Mouse (Mus musculus) kidney, embryonic 16.5 days (tissue): ENCODE results near the gene Fhl2. TPM values are rescaled to one million over a fixed set of nuclear protein-coding genes. Genes with fewer than 3 reads are reported as not detected.

Experiments used
- ATAC-seq: fragments of 200-750 bp; cut with Nextera tagmentation; 2 replicates; pipeline ENCODE4 v1.8.0; 2017; ENCODE audit warnings: moderate TSS enrichment; ENCODE audit not compliant: low FRiP score, low TSS enrichment
- H3K27ac ChIP-seq: fragments of 300-500 bp; sonication (generic); 2 replicates; pipeline ENCODE4 v1.5.1; 2014; ENCODE audit warnings: low read length
- H3K27me3 ChIP-seq: fragments of 300-500 bp; sonication (generic); 2 replicates; pipeline ENCODE4 v1.6.1; 2014; ENCODE audit warnings: low read length, control low read depth, mixed read lengths; ENCODE audit not compliant: insufficient read depth
- H3K36me3 ChIP-seq: fragments of 300-500 bp; sonication (generic); 2 replicates; pipeline ENCODE4 v1.6.1; 2014; ENCODE audit warnings: low read length, control low read depth, mixed read lengths; ENCODE audit not compliant: insufficient read depth
- H3K4me1 ChIP-seq: fragments of 300-500 bp; sonication (generic); 2 replicates; pipeline ENCODE4 v1.6.1; 2014; ENCODE audit warnings: low read length, control low read depth, mixed read lengths; ENCODE audit not compliant: insufficient read depth
- H3K4me2 ChIP-seq: fragments of 300-500 bp; sonication (generic); replicated peaks from 2 replicates; pipeline ENCODE4 v1.6.1; 2014; ENCODE audit warnings: low read depth, low read length
- H3K4me3 ChIP-seq: fragments of 300-500 bp; sonication (generic); 2 replicates; pipeline ENCODE4 v1.5.1; 2014; ENCODE audit warnings: mild to moderate bottlenecking, low read length
- H3K9ac ChIP-seq: fragments of 300-500 bp; sonication (generic); replicated peaks from 2 replicates; pipeline ENCODE4 v1.6.1; 2014; ENCODE audit warnings: low read length
- H3K9me3 ChIP-seq: fragments of 300-500 bp; sonication (generic); 2 replicates; pipeline ENCODE4 v1.6.1; 2016; ENCODE audit warnings: low read length, control low read depth
- WGBS: fragments of 180-500 bp; shearing (Covaris S2); extraction: QIAGEN DNeasy Blood & Tissue Kit; methylation state at CpG from one replicate; pipeline ENCODE4 v1.1.7; 2014; 5-methylcytosine and 5-hydroxymethylcytosine counted together
- polyA plus RNA-seq: library from polyadenylated mRNA; unstranded; fragments of >200 nt; fragmentation: Nextera tagmentation; extraction: Ambion mirVana; gene quantifications from 2 replicates; pipeline ENCODE4 v1.2.1, GENCODE M21; 2015

The Fhl2 gene
- polyA plus RNA-seq, 1 experiment from 2014 or later, result 104 TPM

DNA sequence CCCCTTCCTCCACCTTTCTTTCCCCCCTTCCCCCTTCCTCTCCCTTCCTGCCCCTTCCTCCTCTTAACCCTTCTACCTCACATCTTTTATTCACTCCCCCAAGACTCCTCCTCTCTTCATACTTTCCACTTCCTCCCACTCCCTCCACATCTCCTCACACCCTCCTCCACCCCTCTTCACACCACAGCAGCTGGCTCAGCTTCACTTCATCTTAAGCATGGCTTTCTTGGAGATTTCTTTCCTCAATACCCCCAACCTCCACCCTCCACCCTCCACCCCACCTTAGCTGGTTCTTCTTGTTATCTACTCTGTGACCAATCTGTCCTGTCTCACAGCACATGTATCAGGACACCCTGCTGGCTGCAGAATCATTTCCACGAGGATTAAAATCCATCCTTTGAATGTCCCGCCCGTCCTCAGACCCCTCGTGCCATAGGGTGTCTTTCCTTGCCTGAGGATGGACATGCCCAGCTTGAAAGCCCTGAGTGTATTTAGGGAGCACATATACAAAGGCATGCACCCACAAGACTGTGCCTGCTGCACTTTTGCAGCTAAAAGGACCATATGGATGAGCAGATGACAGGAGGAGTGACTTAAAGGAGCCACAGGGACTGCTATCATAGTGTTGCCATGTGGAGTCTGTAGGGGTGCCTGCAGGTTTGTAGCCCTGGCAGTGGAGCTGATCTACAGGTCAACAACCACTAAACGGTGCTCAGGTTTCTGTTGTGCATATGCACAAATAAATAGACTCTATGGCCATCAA, 66.4 kb downstream of the Fhl2 start:
- 79% methylated on average over 5 of the region's 5 CpGs for WGBS
- Histone ChIP-seq H3K27ac (no peak overlapping the region), H3K9me3 (no peaks in the 10 kb centered on the region), H3K4me2 (no peak overlapping the region), H3K36me3 (peaks cover 32% of the 10 kb centered on the region), H3K4me3 (no peak overlapping the region), H3K4me1 (no peaks in the 10 kb centered on the region), H3K27me3 (no peaks in the 10 kb centered on the region), H3K9ac (no peak overlapping the region)
- no peak for ATAC-seq

DNA sequence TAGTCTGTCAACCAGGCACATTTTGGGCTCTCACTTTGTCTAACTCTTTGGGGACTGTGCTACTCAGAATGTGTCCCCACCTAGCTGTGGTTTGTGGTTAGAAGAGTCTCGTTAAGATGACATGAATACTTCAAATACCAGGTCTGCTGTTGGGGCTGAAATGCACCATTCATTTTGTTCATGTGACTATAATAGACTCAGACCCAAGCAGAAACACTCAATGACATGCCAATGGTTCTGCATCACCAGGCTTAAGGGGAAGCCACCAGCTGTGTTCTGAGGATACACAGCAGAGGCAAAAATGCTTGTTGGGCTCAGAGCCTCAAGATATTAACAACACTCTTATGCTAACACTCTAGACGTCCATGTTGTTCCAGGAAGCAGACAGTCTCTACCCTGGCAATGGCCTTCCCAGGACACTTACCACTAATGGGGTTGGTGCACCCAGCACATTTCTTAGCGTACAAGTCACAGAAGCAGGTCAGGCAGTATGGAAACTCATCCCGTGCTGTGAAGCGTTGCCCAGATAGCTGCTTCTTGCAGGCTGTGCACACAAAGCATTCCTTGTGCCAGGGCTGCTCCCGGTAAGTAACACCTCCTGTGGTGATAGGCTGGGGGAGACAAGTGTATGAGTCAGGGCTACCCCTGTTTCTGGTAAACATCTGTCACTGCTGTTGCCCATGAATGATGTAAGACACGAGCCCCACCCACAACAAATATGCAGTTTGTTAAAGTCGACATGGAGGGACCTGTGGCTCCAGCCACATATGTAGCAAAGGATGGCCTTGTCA, 68.8 kb downstream of the Fhl2 start:
- Histone ChIP-seq H3K27ac (no peak overlapping the region), H3K4me3 (no peak overlapping the region), H3K9me3 (no peaks in the 10 kb centered on the region), H3K9ac (no peak overlapping the region), H3K4me2 (no peak overlapping the region), H3K4me1 (no peaks in the 10 kb centered on the region), H3K36me3 (peaks cover 47% of the 10 kb centered on the region), H3K27me3 (no peaks in the 10 kb centered on the region)
- WGBS, result 78% methylated on average over 8 of the region's 8 CpGs
- no peak for ATAC-seq

DNA sequence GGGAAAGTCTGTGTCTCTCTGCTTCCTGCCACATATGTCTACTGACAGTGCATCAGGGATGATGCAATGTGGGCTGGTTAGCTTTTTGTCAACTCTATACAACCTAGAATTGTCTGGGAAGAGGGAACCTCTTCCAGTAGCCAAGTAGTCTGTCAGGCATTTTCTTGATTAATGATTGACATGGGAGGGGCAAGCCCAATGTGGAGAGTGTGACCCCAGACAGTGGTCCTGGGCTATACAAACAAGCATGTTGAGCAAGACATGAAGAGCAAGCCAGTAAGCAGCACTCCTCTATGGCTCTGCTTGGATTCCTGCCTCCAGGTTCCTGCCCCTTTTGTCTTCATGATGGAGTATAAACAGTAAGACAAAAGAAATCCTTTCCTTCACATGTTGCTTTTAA, 69.6 kb downstream of the Fhl2 start:
- Histone ChIP-seq H3K9me3 (no peaks in the 10 kb centered on the region), H3K27ac (no peak overlapping the region), H3K4me1 (no peaks in the 10 kb centered on the region), H3K9ac (no peak overlapping the region), H3K4me2 (no peak overlapping the region), H3K27me3 (no peaks in the 10 kb centered on the region), H3K4me3 (no peak overlapping the region), H3K36me3 (peaks cover 54% of the 10 kb centered on the region)
- ATAC-seq, result no peak

DNA sequence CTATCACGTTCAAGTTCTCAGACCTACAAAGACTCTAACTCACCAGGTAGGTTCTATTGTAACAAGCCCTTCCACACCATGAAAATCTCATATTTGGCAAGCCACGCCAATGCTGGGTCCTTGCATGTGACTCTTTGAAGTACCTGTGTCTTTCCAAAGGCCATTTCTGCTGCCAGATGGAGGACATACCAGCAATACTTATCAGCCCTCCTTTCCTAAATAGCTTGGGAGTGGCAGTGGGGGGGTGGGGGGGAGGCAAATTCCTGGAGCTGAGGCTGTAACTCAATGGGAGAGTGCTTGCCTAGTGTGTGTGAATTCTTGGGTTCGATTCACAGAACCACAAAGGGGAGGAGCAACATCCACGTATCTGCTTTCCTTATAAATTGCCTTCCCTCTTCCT, 72.1 kb downstream of the Fhl2 start:
- H3K9ac ChIP-seq, result no peak overlapping the region
- H3K9me3 ChIP-seq, result no peaks in the 10 kb centered on the region
- H3K4me3 ChIP-seq, result no peak overlapping the region
- 76% methylated on average over 4 of the region's 4 CpGs for WGBS
- no peak for ATAC-seq
- H3K4me1 ChIP-seq, result no peaks in the 10 kb centered on the region
- H3K27me3 ChIP-seq, result no peaks in the 10 kb centered on the region
- no peak overlapping the region for H3K27ac ChIP-seq
- H3K36me3 ChIP-seq, result peaks cover 63% of the 10 kb centered on the region
- no peak overlapping the region for H3K4me2 ChIP-seq

DNA sequence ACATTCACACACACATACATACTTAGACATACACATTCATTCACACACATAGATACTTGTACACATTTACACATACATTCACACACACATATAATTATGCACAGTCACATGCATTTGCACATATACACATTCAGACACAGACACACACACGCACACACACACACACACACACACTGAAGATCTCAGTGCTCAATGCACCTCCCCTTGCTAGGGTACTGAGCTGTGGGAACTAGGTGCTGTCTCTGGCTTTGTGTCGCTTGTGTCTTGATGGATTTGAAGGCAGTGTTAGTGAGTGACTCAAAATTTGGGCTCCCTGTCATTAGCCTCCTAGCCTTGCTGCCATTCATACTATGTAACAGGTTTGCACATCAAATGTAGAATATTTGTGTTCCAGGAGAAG, 74.2 kb downstream of the Fhl2 start:
- H3K9me3 ChIP-seq, result no peaks in the 10 kb centered on the region
- 93% methylated on average over 2 of the region's 2 CpGs for WGBS
- H3K4me2 ChIP-seq, result no peak overlapping the region
- H3K9ac ChIP-seq, result no peak overlapping the region
- ATAC-seq, result no peak
- no peak overlapping the region for H3K27ac ChIP-seq
- H3K4me3 ChIP-seq, result no peak overlapping the region
- H3K27me3 ChIP-seq, result no peaks in the 10 kb centered on the region
- H3K36me3 ChIP-seq, result peaks cover 63% of the 10 kb centered on the region
- no peaks in the 10 kb centered on the region for H3K4me1 ChIP-seq

DNA sequence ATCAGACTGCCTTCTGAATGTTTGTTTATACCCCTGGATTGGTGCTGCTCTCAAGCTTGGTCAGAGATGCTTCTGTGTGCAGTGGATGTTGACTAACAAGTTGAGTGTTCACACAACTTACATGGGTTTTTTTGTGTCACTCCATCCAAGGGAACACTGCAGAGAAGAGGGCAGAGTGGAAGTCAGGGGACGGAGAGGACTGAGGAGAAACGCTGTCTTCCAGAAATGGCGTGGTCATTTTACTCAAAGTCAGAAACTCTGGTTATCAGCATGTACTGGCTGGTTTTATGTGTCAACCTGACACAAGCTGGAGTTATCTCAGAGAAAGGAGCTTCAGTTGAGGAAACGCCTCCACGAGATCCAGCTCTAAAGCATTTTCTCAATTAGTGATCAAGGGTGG, 75.8 kb downstream of the Fhl2 start:
- WGBS, result 91% methylated on average over 5 of the region's 5 CpGs
- no peaks in the 10 kb centered on the region for H3K9me3 ChIP-seq
- no peaks in the 10 kb centered on the region for H3K4me1 ChIP-seq
- no peak overlapping the region for H3K4me2 ChIP-seq
- H3K4me3 ChIP-seq, result no peak overlapping the region
- H3K27ac ChIP-seq, result no peak overlapping the region
- no peak overlapping the region for H3K9ac ChIP-seq
- peaks cover 68% of the 10 kb centered on the region for H3K36me3 ChIP-seq
- H3K27me3 ChIP-seq, result no peaks in the 10 kb centered on the region
- ATAC-seq, result no peak

DNA sequence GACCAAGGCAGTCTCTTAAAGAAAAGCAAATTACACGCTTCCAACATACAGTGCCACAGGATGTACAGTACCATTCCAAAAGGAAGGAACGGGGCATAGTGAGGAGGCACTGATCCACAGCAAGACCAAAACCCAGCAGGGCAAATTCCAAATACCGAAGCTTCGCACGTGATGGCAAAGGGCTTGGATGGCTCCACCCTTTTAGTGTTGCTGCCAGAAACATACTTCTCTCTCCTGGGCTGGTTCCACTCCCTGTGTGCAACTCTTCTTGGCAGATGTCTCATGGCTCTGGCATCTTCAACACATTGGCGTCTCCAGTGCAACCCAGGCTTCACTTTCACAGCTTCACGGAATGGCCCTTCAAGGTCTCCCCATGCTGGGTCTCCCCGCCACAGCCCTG, 79.3 kb downstream of the Fhl2 start:
- no peaks in the 10 kb centered on the region for H3K9me3 ChIP-seq
- peaks cover 67% of the 10 kb centered on the region for H3K36me3 ChIP-seq
- H3K4me1 ChIP-seq, result no peaks in the 10 kb centered on the region
- no peak overlapping the region for H3K4me3 ChIP-seq
- H3K27ac ChIP-seq, result no peak overlapping the region
- no peak for ATAC-seq
- H3K9ac ChIP-seq, result no peak overlapping the region
- 93% methylated on average over 8 of the region's 8 CpGs for WGBS
- no peak overlapping the region for H3K4me2 ChIP-seq
- H3K27me3 ChIP-seq, result no peaks in the 10 kb centered on the region

DNA sequence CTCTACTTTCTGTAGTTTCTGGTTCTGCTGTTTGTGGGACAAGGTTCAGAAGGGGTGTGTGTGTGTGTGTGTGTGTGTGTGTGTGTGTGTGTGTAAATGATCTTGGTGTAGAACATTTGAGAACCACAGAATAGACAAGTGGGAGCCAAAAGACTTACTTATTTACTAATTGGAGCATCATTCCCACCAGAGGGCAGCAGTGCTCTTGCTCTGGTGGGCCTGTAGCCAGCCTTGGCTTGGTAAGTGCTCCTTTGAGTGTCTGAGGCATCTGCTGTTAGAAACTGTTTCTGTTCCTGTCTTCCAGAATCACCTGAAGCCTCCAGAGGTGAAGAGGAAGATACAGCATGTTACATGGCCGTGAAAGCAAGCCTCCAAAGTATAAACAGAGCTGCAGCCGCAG, 83.9 kb downstream of the Fhl2 start:
- H3K27ac ChIP-seq, result no peak overlapping the region
- no peaks in the 10 kb centered on the region for H3K27me3 ChIP-seq
- H3K4me2 ChIP-seq, result no peak overlapping the region
- ATAC-seq, result no peak
- whole genome bisulfite sequencing, result 89% methylated on average over 2 of the region's 2 CpGs
- H3K36me3 ChIP-seq, result peaks cover 65% of the 10 kb centered on the region
- no peaks in the 10 kb centered on the region for H3K4me1 ChIP-seq
- H3K4me3 ChIP-seq, result no peak overlapping the region
- H3K9me3 ChIP-seq, result no peaks in the 10 kb centered on the region
- no peak overlapping the region for H3K9ac ChIP-seq

DNA sequence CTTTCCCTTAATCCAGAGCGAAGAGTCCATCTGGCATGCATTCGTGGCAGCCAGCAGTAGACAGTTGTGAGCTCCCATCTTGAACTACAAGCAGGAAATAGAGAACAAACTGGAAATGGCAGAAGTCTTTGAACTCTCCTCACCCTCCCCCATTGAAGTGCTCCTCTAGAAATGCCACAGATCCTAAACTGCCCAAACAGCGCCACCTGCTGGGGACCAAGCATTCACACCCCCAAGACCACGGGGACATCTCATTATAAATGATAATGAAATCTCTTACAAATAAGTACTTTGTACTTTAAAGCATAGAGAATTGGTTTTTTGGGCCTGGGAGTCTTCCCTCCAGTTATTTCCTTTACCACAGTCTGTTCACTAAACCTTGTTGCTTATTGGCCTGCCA, 86.2 kb downstream of the Fhl2 start:
- ATAC-seq, result no peak
- WGBS, result 49% methylated on average over 4 of the region's 4 CpGs
- no peak overlapping the region for H3K9ac ChIP-seq
- H3K4me2 ChIP-seq, result no peak overlapping the region
- H3K4me3 ChIP-seq, result no peak overlapping the region
- no peaks in the 10 kb centered on the region for H3K4me1 ChIP-seq
- no peaks in the 10 kb centered on the region for H3K9me3 ChIP-seq
- no peak overlapping the region for H3K27ac ChIP-seq
- peaks cover 56% of the 10 kb centered on the region for H3K36me3 ChIP-seq
- no peaks in the 10 kb centered on the region for H3K27me3 ChIP-seq

DNA sequence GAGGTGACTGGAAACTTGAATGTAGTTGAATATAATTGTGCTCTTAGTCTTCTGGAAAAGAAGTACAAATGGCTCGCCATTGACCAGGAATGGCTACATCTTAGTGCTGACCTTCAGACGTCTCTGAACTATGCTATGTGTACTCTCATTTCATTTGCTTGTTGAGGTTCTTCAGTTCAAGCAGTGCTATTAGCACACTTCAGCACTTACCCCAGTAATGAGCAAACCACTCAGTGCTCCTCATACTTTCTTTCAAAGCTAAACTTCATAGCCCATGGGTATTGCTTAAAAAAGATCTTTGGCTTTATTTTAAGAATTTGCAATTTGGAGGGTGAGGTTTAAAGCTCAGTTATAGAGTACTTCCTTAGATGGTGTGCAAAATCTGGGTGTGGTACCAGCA, 88.1 kb downstream of the Fhl2 start:
- H3K27ac ChIP-seq, result no peak overlapping the region
- ATAC-seq, result no peak

More for the DNA sequence above, 88.1 kb downstream of the Fhl2 start:
- H3K9me3 ChIP-seq, result no peaks in the 10 kb centered on the region
- H3K4me3 ChIP-seq, result no peak overlapping the region
- H3K27me3 ChIP-seq, result no peaks in the 10 kb centered on the region
- peaks cover 46% of the 10 kb centered on the region for H3K36me3 ChIP-seq
- H3K4me2 ChIP-seq, result no peak overlapping the region
- no peak overlapping the region for H3K9ac ChIP-seq
- H3K4me1 ChIP-seq, result no peaks in the 10 kb centered on the region
- 88% methylated on average over 2 of the region's 2 CpGs for WGBS
